Mouse (Mus musculus) adrenal gland, adult 2 months (tissue): Measurements from ENCODE around the gene Lrrc47. TPM values are rescaled to one million over a fixed set of nuclear protein-coding genes. Genes with fewer than 3 reads are reported as not detected.
A peak's percentile ranks its signal among the peaks of the same experiment; 100 is the strongest.

ENCODE experiments used
- DNase-seq: peaks from one replicate; pipeline ENCODE4 v3.0.0; 2021
- polyA plus RNA-seq: library from polyadenylated mRNA; depleted of rRNA; stranded (reverse); fragments of >200 nt; gene quantifications from 2 replicates; pipeline ENCODE4 v1.2.3, GENCODE M21; 2012
- total RNA-seq, 2 experiments: library from RNA; stranded (reverse); gene quantifications; 2 replicates each; pipeline ENCODE4 v1.2.3; 2021

Gene Lrrc47
- total and polyA plus RNA-seq, 3 experiments = 39.7 to 75.9 (median 53.8) TPM

- no peak for DNase-seq
These were observed 12.4 kb downstream of the Lrrc47 start for GRCm38 (mm10) chr4:154023754-154024601.

- DNase-seq = peak; percentile 40
These were observed 13.4 kb downstream of the Lrrc47 start for GRCm38 (mm10) chr4:154024729-154025521.

GRCm38 (mm10) chr4:154025641-154026440, 14.3 kb downstream of the Lrrc47 start, which contains the start of gene Smim1:
Gene Smim1, minus strand, starts transcription at chr4:154026230.
- DNase-seq = peak; percentile 88

GRCm38 (mm10) chr4:154026441-154026761, 14.9 kb downstream of the Lrrc47 start:
- no peak for DNase-seq

GRCm38 (mm10) chr4:154028066-154028465, 16.5 kb downstream of the Lrrc47 start:
- DNase-seq = no peak

GRCm38 (mm10) chr4:154028646-154029045, 17.1 kb downstream of the Lrrc47 start:
- DNase-seq = no peak

GRCm38 (mm10) chr4:154037123-154037522, 25.6 kb downstream of the Lrrc47 start:
- no peak for DNase-seq

- no peak for DNase-seq
These were observed 31.0 kb downstream of the Lrrc47 start, which contains the start of gene Ccdc27 for GRCm38 (mm10) chr4:154042577-154042976. Gene Ccdc27, minus strand, starts transcription at chr4:154042677.

- DNase-seq = no peak
These were observed 34.3 kb downstream of the Lrrc47 start for GRCm38 (mm10) chr4:154045837-154046236.

GRCm38 (mm10) chr4:154051401-154051800, 39.9 kb downstream of the Lrrc47 start:
- no peak for DNase-seq

- DNase-seq = no peak
These were observed 41.5 kb downstream of the Lrrc47 start for GRCm38 (mm10) chr4:154053065-154053464.

- no peak for DNase-seq
These were observed 44.0 kb downstream of the Lrrc47 start for GRCm38 (mm10) chr4:154055482-154055881.

GRCm38 (mm10) chr4:154056046-154056445, 44.5 kb downstream of the Lrrc47 start:
- DNase-seq = no peak

- DNase-seq = no peak
These were observed 45.1 kb downstream of the Lrrc47 start for GRCm38 (mm10) chr4:154056661-154057060.

- DNase-seq = no peak
These were observed 46.2 kb downstream of the Lrrc47 start for GRCm38 (mm10) chr4:154057696-154058095.

- DNase-seq = peak; percentile 11
These were observed 53.6 kb downstream of the Lrrc47 start for GRCm38 (mm10) chr4:154064827-154065773.

- DNase-seq = peak; percentile 23
These were observed 59.4 kb downstream of the Lrrc47 start for GRCm38 (mm10) chr4:154070896-154071295.
